Mouse (Mus musculus): Measurements from ENCODE around the gene Topors.

The Topors gene

GRCm38 (mm10) chr4:40236829-40237228, 32.8 kb downstream of the Topors start:
- DNase-seq (ENCODE audit: low read depth, low spot score), result peak; percentile 45
- Histone ChIP-seq H3K36me3 (ENCODE audit: control insufficient read depth, insufficient read depth, low read length, poor library complexity, severe bottlenecking) (peaks cover 4% of the 10 kb centered on the region; the same call in 1 of the 2 replicates), H3K27me3 (ENCODE audit: control insufficient read depth, insufficient read depth, low read length, poor library complexity, severe bottlenecking) (no peaks in the 10 kb centered on the region)

DNA sequence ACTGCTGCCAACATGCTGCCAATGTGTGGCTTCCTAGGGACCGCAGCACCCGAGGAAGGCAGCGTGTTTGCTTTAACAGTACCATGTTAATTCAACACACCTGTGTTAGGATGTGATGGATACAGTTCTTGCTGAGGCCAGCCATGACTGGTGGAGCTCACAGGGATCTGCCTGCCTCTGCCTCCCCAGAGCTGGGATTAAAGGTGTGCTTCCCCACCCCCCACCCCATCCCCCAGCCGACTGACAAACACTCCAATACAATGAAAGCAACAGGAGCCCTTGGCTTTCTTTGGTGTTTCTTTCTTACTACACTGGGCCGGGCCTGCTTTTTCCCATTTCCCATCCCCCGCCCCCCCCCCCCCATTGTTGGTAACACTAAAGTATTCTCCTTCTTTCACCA, 35.4 kb downstream of the Topors start:
- H3K36me3 ChIP-seq (ENCODE audit: control insufficient read depth, insufficient read depth, low read length, poor library complexity, severe bottlenecking), result peaks cover 4% of the 10 kb centered on the region; the same call in 1 of the 2 replicates
- DNase-seq (ENCODE audit: low read depth, low spot score), result no peak
- no peaks in the 10 kb centered on the region for H3K27me3 ChIP-seq (ENCODE audit: control insufficient read depth, insufficient read depth, low read length, poor library complexity, severe bottlenecking)

- no peaks in the 10 kb centered on the region for H3K27me3 ChIP-seq (ENCODE audit: control insufficient read depth, insufficient read depth, low read length, poor library complexity, severe bottlenecking)
- H3K36me3 ChIP-seq (ENCODE audit: control insufficient read depth, insufficient read depth, low read length, poor library complexity, severe bottlenecking), result peaks cover 5% of the 10 kb centered on the region; the same call in 1 of the 2 replicates
- peak; percentile 9 for DNase-seq (ENCODE audit: low read depth, low spot score)
Measured at GRCm38 (mm10) chr4:40233062-40233664, 36.5 kb downstream of the Topors start.

DNA sequence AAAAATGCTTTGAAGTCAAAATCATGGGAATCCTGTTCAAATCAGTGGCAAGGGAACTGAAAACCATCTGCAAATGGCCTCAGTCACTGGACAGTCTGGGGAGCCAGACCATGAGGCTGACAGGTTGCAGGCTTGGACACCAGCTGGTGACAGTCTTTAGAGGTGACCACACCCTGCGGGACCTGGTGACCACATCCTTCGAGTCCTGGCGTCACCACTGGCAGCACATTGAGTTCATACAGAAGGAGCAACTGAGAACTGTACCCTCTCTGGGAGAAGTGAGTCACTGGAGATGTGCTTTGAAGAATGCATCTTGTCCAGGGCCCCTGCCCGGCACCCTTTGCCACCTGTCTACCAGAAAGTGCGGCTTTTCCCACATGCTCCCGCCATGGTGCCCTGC, 39.9 kb downstream of the Topors start:
- no peaks in the 10 kb centered on the region for H3K27me3 ChIP-seq (ENCODE audit: control insufficient read depth, insufficient read depth, low read length, poor library complexity, severe bottlenecking)
- DNase-seq (ENCODE audit: low read depth, low spot score), result no peak
- peaks cover 16% of the 10 kb centered on the region for H3K36me3 ChIP-seq (ENCODE audit: control insufficient read depth, insufficient read depth, low read length, poor library complexity, severe bottlenecking)

- Histone ChIP-seq H3K36me3 (ENCODE audit: control insufficient read depth, insufficient read depth, low read length, poor library complexity, severe bottlenecking) (peaks cover 22% of the 10 kb centered on the region), H3K27me3 (ENCODE audit: control insufficient read depth, insufficient read depth, low read length, poor library complexity, severe bottlenecking) (no peaks in the 10 kb centered on the region)
- DNase-seq (ENCODE audit: low read depth, low spot score), result no peak
Measured at GRCm38 (mm10) chr4:40227886-40228285, 41.8 kb downstream of the Topors start.

DNA sequence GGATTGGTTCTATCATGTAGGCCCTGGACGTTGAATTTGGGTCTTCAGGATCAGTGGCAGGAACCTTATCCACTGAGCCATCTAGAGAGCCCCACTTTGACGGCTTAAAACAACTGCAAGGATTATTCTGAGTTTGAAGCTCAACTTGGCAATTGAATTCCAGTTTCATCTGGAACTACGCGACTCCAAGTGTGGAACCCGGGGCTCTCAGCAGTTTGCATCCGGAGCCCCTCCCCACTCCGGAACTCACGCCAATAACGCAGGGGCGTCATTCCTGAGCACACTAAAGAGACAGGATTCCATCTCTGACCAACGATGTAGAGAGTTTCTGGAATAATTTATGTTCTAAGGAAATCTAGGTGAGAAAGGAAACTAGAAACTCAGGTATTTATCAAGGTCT, 42.5 kb downstream of the Topors start:
- H3K27me3 ChIP-seq (ENCODE audit: control insufficient read depth, insufficient read depth, low read length, poor library complexity, severe bottlenecking), result no peaks in the 10 kb centered on the region
- DNase-seq (ENCODE audit: low read depth, low spot score), result no peak
- H3K36me3 ChIP-seq (ENCODE audit: control insufficient read depth, insufficient read depth, low read length, poor library complexity, severe bottlenecking), result peaks cover 22% of the 10 kb centered on the region

- no peak for DNase-seq (ENCODE audit: low read depth, low spot score)
- Histone ChIP-seq H3K36me3 (ENCODE audit: control insufficient read depth, insufficient read depth, low read length, poor library complexity, severe bottlenecking) (peaks cover 24% of the 10 kb centered on the region), H3K27me3 (ENCODE audit: control insufficient read depth, insufficient read depth, low read length, poor library complexity, severe bottlenecking) (no peaks in the 10 kb centered on the region)
Measured at GRCm38 (mm10) chr4:40226095-40226494, 43.6 kb downstream of the Topors start.

DNA sequence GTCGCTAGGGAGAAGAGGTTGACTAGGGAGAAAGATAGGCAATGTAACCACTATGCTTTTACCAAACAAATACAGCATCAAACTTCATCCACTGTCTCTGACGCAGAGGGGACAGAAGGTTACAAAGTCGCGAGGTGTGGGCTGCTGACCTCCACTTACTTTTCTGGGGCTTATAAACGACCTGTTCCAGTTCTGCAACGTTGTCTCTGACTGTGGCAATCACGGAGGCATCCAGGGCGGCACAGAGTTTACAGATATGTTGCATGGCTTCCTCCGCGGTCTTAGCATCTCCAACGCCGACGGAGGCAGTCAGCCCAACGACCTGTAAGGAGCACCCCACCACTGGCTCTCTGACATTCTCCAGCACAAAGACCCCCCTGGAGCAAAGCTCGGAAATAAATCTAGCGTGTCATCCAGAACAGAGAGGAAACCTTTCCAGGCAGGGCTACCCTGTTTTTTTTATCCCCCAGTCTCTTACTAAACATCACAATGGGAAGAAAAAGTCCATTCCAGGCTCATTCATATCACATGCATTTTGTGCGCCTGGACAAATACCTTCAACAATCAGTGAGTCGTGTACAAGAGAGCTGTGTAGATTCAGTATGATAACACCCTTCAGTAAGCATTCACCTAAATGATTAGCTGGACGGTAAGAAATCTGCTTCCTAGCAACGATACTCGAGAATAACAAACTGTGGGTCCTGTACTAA, 47.6 kb downstream of the Topors start:
- no peak for DNase-seq (ENCODE audit: low read depth, low spot score)
- Histone ChIP-seq H3K27me3 (ENCODE audit: control insufficient read depth, insufficient read depth, low read length, poor library complexity, severe bottlenecking) (no peaks in the 10 kb centered on the region), H3K36me3 (ENCODE audit: control insufficient read depth, insufficient read depth, low read length, poor library complexity, severe bottlenecking) (peaks cover 36% of the 10 kb centered on the region)

- DNase-seq (ENCODE audit: low read depth, low spot score), result no peak
- H3K36me3 ChIP-seq (ENCODE audit: control insufficient read depth, insufficient read depth, low read length, poor library complexity, severe bottlenecking), result peaks cover 33% of the 10 kb centered on the region
- no peaks in the 10 kb centered on the region for H3K27me3 ChIP-seq (ENCODE audit: control insufficient read depth, insufficient read depth, low read length, poor library complexity, severe bottlenecking)
Measured at GRCm38 (mm10) chr4:40221004-40221760, 48.5 kb downstream of the Topors start.

DNA sequence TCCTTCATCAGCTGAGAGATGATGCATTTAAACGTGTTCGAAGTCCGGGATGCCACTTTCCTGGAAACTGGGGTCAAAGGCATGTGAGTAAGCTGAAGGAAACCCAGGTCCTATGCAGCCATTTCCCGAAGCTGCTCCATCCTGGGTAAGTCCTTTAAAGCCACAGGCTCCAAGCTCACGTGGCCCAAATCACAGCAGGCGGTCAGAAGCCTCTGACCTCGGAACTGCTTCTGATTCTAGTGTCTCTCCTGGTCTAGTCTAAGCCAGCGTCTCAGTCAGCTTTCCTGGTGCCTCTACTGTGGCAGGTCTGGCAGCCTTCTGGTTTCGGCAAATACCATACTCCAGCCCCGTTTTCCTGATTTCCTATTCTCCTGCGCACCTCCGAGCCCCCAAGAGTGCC, 49.2 kb downstream of the Topors start:
- DNase-seq (ENCODE audit: low read depth, low spot score), result no peak
- no peaks in the 10 kb centered on the region for H3K27me3 ChIP-seq (ENCODE audit: control insufficient read depth, insufficient read depth, low read length, poor library complexity, severe bottlenecking)

GRCm38 (mm10) chr4:40218382-40218781, 51.3 kb downstream of the Topors start:
- DNase-seq (ENCODE audit: low read depth, low spot score), result peak; percentile 72
- peaks cover 29% of the 10 kb centered on the region for H3K36me3 ChIP-seq (ENCODE audit: control insufficient read depth, insufficient read depth, low read length, poor library complexity, severe bottlenecking)
- H3K27me3 ChIP-seq (ENCODE audit: control insufficient read depth, insufficient read depth, low read length, poor library complexity, severe bottlenecking), result no peaks in the 10 kb centered on the region

More for the DNA sequence above, 49.2 kb downstream of the Topors start:
- peaks cover 32% of the 10 kb centered on the region for H3K36me3 ChIP-seq (ENCODE audit: control insufficient read depth, insufficient read depth, low read length, poor library complexity, severe bottlenecking)

- Histone ChIP-seq H3K36me3 (ENCODE audit: control insufficient read depth, insufficient read depth, low read length, poor library complexity, severe bottlenecking) (peaks cover 29% of the 10 kb centered on the region), H3K27me3 (ENCODE audit: control insufficient read depth, insufficient read depth, low read length, poor library complexity, severe bottlenecking) (no peaks in the 10 kb centered on the region)
- peak; percentile 36 for DNase-seq (ENCODE audit: low read depth, low spot score)
Measured at GRCm38 (mm10) chr4:40217910-40218309, 51.7 kb downstream of the Topors start.

GRCm38 (mm10) chr4:40212177-40212576, 57.5 kb downstream of the Topors start:
- no peak for DNase-seq (ENCODE audit: low read depth, low spot score)
- no peaks in the 10 kb centered on the region for H3K27me3 ChIP-seq (ENCODE audit: control insufficient read depth, insufficient read depth, low read length, poor library complexity, severe bottlenecking)
- peaks cover 22% of the 10 kb centered on the region for H3K36me3 ChIP-seq (ENCODE audit: control insufficient read depth, insufficient read depth, low read length, poor library complexity, severe bottlenecking)
